Mouse (Mus musculus) neural tube, embryonic 11.5 days (tissue): ENCODE measurements at regions not wholly inside any gene's neighbourhood (a gene's known extent, or its start where the extent isn't known, plus 50 kb on each side); places are given as distances from the start of the nearest gene placed in this dataset.
A peak's percentile ranks its signal among the peaks of the same experiment; 100 is the strongest.

Experiments used
- ATAC-seq: fragments of 200-750 bp; cut with Nextera tagmentation; 2 replicates; pipeline ENCODE4 v1.8.0; 2017; ENCODE audit warnings: moderate number of reproducible peaks, mild to moderate bottlenecking, moderate TSS enrichment, moderate library complexity; ENCODE audit not compliant: insufficient read depth, low FRiP score, low TSS enrichment
- DNase-seq: peaks from one replicate; pipeline ENCODE4 v3.0.0-alpha.2; 2015; ENCODE audit warnings: low spot score
- H3K27ac ChIP-seq: fragments of 300-500 bp; sonication (generic); 2 replicates; pipeline ENCODE4 v1.5.1; 2014; ENCODE audit warnings: low read depth, mild to moderate bottlenecking, low read length
- H3K27me3 ChIP-seq: fragments of 300-500 bp; sonication (generic); 2 replicates; pipeline ENCODE4 v1.6.1; 2014; ENCODE audit warnings: mild to moderate bottlenecking, low read length, mixed read lengths; ENCODE audit not compliant: control insufficient read depth, insufficient read depth
- H3K36me3 ChIP-seq: fragments of 300-500 bp; sonication (generic); 2 replicates; pipeline ENCODE4 v1.6.1; 2014; ENCODE audit warnings: mild to moderate bottlenecking, low read length, moderate library complexity, mixed read lengths; ENCODE audit not compliant: control insufficient read depth, insufficient read depth
- H3K4me1 ChIP-seq: fragments of 300-500 bp; sonication (generic); 2 replicates; pipeline ENCODE4 v1.6.1; 2014; ENCODE audit warnings: low read length, mixed read lengths; ENCODE audit not compliant: control insufficient read depth, insufficient read depth
- H3K4me2 ChIP-seq: fragments of 300-500 bp; sonication (generic); 2 replicates; pipeline ENCODE4 v1.6.1; 2014; ENCODE audit warnings: low read depth, mild to moderate bottlenecking, moderate library complexity
- H3K4me3 ChIP-seq: fragments of 300-500 bp; sonication (generic); 2 replicates; pipeline ENCODE4 v1.5.1; 2014; ENCODE audit warnings: low read depth, low read length
- H3K9ac ChIP-seq: fragments of 300-500 bp; sonication (generic); 2 replicates; pipeline ENCODE4 v1.6.1; 2014; ENCODE audit warnings: mild to moderate bottlenecking, low read length
- H3K9me3 ChIP-seq: fragments of 300-500 bp; sonication (generic); 2 replicates; pipeline ENCODE4 v1.6.1; 2016; ENCODE audit warnings: low read length; ENCODE audit not compliant: control insufficient read depth
- WGBS: fragments of 180-500 bp; shearing (Covaris S2); extraction: QIAGEN DNeasy Blood & Tissue Kit; methylation state at CpG from one replicate; pipeline ENCODE4 v1.1.7; 2014; 5-methylcytosine and 5-hydroxymethylcytosine counted together

GRCm38 (mm10) chr7:135888598-135888997 lies 172.4 kb upstream of the Mki67 start:
- Histone ChIP-seq H3K4me2 (no peak overlapping the region; the same call in 1 of the 2 replicates), H3K9me3 (no peaks in the 10 kb centered on the region), H3K36me3 (no peaks in the 10 kb centered on the region), H3K27me3 (no peaks in the 10 kb centered on the region), H3K4me1 (peaks cover 11% of the 10 kb centered on the region), H3K27ac (no peak overlapping the region), H3K4me3 (no peak overlapping the region), H3K9ac (peak overlapping the region; percentile 23; the same call in 1 of the 2 replicates)
- no peak; the same call in 1 of the 2 replicates for ATAC-seq
- DNase-seq, result no peak
- WGBS, result 11% methylated on average over 3 of the region's 3 CpGs

- H3K27ac ChIP-seq, result no peak overlapping the region
- H3K27me3 ChIP-seq, result no peaks in the 10 kb centered on the region
- H3K4me2 ChIP-seq, result peak overlapping the region; percentile 33
- ATAC-seq, result peak; percentile 50; the same call in 1 of the 2 replicates
- WGBS, result 13% methylated on average over 17 of the region's 17 CpGs
- no peaks in the 10 kb centered on the region for H3K36me3 ChIP-seq
- H3K4me3 ChIP-seq, result no peak overlapping the region
- peak overlapping the region; percentile 23 for H3K9ac ChIP-seq
- H3K4me1 ChIP-seq, result peaks cover 11% of the 10 kb centered on the region
- DNase-seq, result peak; percentile 68
- H3K9me3 ChIP-seq, result no peaks in the 10 kb centered on the region
These were observed 173.0 kb upstream of the Mki67 start for GRCm38 (mm10) chr7:135889016-135889726.

GRCm38 (mm10) chr7:135898876-135899275 lies 182.7 kb upstream of the Mki67 start:
- Histone ChIP-seq H3K9ac (no peak overlapping the region), H3K4me2 (no peak overlapping the region), H3K27me3 (no peaks in the 10 kb centered on the region), H3K9me3 (no peaks in the 10 kb centered on the region), H3K4me3 (no peak overlapping the region), H3K36me3 (no peaks in the 10 kb centered on the region), H3K4me1 (peaks cover 5% of the 10 kb centered on the region; the same call in 1 of the 2 replicates), H3K27ac (no peak overlapping the region)
- WGBS, result 85% methylated on average over 2 of the region's 2 CpGs
- no peak for DNase-seq
- ATAC-seq, result no peak

GRCm38 (mm10) chr7:135899765-135900164 lies 183.6 kb upstream of the Mki67 start:
- Histone ChIP-seq H3K36me3 (no peaks in the 10 kb centered on the region), H3K4me3 (no peak overlapping the region), H3K9me3 (no peaks in the 10 kb centered on the region), H3K4me2 (no peak overlapping the region), H3K9ac (no peak overlapping the region), H3K4me1 (peaks cover 5% of the 10 kb centered on the region; the same call in 1 of the 2 replicates), H3K27me3 (no peaks in the 10 kb centered on the region), H3K27ac (no peak overlapping the region)
- DNase-seq (no peak), ATAC-seq (no peak)
- WGBS, result 84% methylated on average over 5 of the region's 5 CpGs

DNA sequence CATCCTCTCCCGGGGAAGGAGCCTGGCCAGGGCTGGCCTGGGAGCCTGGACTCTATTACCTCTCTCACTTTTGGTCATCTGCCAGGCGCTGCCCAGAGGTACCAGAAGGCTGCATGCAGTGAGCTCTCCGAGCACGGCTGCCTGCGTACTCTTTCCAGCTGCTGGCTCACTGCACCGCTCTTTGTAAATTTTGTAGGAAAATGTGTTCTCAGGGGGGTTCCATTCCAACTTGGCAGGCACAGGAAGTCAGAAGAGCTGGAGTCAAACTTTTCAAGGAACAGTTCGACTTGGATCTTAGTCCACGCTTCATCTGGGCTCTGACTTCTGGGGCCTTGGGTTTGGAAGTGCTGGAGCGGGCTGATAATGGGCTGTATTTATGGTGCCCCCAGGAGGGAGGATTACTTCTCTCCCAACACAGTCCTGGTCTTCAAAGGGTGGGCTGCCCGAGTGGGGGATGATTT lies 184.7 kb upstream of the Mki67 start:
- WGBS, result 30% methylated on average over 10 of the region's 10 CpGs
- ATAC-seq (no peak), DNase-seq (no peak)
- Histone ChIP-seq H3K27me3 (no peaks in the 10 kb centered on the region), H3K4me3 (no peak overlapping the region), H3K9me3 (no peaks in the 10 kb centered on the region), H3K4me2 (no peak overlapping the region), H3K4me1 (peaks cover 5% of the 10 kb centered on the region; the same call in 1 of the 2 replicates), H3K9ac (no peak overlapping the region), H3K36me3 (no peaks in the 10 kb centered on the region), H3K27ac (no peak overlapping the region)

- H3K9ac ChIP-seq, result no peak overlapping the region
- no peak overlapping the region for H3K4me2 ChIP-seq
- H3K27ac ChIP-seq, result no peak overlapping the region
- no peak for DNase-seq
- no peaks in the 10 kb centered on the region for H3K27me3 ChIP-seq
- H3K4me1 ChIP-seq, result peaks cover 5% of the 10 kb centered on the region; the same call in 1 of the 2 replicates
- no peak overlapping the region for H3K4me3 ChIP-seq
- WGBS, result 72% methylated on average over 13 of the region's 13 CpGs
- no peak for ATAC-seq
- no peaks in the 10 kb centered on the region for H3K9me3 ChIP-seq
- no peaks in the 10 kb centered on the region for H3K36me3 ChIP-seq
These were observed 186.2 kb upstream of the Mki67 start for GRCm38 (mm10) chr7:135902106-135903055.

DNA sequence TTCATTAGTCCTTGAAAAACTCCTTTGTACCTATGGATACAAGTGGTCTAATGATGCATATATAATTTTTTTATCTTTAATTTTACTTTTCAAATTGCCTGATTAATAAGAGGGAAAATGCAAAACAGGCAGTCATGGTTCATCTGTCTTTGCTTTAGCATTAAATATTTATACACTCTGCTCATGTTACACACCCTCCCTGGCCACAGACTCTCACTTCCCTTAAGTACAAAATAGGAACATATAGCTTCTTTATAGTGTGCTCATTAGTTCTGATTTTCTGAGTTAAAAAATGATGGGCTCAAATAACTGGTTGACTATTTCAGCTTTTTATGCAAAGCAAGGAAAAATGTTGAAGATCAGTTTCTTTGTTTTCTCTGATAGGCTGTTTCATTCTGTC lies 195.2 kb upstream of the Mki67 start:
- Histone ChIP-seq H3K9ac (no peak overlapping the region), H3K27me3 (no peaks in the 10 kb centered on the region), H3K4me3 (no peak overlapping the region), H3K36me3 (no peaks in the 10 kb centered on the region), H3K4me1 (no peaks in the 10 kb centered on the region), H3K27ac (no peak overlapping the region), H3K9me3 (no peaks in the 10 kb centered on the region), H3K4me2 (no peak overlapping the region)
- DNase-seq (no peak), ATAC-seq (no peak)

DNA sequence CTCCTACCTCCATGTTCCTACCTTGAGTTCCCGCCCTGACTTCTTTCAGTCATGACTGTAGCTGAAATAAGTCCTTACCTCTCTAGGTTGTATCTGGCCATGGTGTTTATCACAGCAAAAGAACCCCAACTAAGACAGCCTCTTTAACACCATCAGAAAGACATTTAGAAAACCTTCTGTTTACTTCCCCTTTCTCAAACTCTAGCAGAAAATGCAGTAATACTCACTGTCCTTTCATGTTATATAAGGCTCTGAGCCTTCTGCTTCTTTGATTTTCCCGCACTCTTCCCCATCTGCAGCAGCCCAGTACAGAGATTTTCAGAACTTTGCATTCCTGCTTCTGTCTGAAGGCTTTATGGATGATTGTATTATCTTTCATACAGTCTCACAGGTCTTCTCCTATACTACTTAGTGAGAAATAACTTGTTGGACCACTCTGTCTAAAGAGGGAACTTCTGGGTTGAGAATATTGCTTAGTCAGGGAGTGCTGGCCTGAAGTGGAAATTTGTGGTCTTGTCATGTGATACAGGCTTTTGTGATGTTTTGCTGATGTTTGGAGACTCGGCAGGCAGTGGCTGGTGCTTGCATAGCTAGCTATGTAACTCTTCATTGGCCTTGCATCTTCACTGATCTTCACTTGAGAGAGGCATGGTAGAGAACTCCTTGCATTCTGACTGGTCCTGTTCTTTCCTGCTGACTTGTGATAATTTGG lies 197.9 kb upstream of the Mki67 start:
- Histone ChIP-seq H3K27me3 (no peaks in the 10 kb centered on the region), H3K4me3 (no peak overlapping the region), H3K4me2 (no peak overlapping the region), H3K9me3 (no peaks in the 10 kb centered on the region), H3K9ac (no peak overlapping the region), H3K4me1 (no peaks in the 10 kb centered on the region), H3K27ac (no peak overlapping the region), H3K36me3 (no peaks in the 10 kb centered on the region)
- DNase-seq (no peak), ATAC-seq (no peak)
- 88% methylated on average over 3 of the region's 3 CpGs for WGBS
